Mouse (Mus musculus) liver, adult (tissue): Measurements from ENCODE around the gene Tmem270.

Source experiments
- GATA4 ChIP-seq: IDR thresholded peaks from 2 replicates; pipeline ENCODE4 v1.6.1; 2014; ENCODE audit warnings: mild to moderate bottlenecking, low read length; ENCODE audit not compliant: insufficient replicate concordance

The Tmem270 gene

GRCm38 (mm10) chr5:134906633-134907032, at the start of gene Tmem270:
TSS of gene Tmem270 (minus strand) at chr5:134906733.
- TF ChIP-seq GATA4: no peak

- TF ChIP-seq GATA4: no peak
These were observed 49.0 kb upstream of the Tmem270 start for GRCm38 (mm10) chr5:134955491-134955890.

- TF ChIP-seq GATA4: no peak
These were observed 44.7 kb upstream of the Tmem270 start for GRCm38 (mm10) chr5:134951053-134951884.

DNA sequence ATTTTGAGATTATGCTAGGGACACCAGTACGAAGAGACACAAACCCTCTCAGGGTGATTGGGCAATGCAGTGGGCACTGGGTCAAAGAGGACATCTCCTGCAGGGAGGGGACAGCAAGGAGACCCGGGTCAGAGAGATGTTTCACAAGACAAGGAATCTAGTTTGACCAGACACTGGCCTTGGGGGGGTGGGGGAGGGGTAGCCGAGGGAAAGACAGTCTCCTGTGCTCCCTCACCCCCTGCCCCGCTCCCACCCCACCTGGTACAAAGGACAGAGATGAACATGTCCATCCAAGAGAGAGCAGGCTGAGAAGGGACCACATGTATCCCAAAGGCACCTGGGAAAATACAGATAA, 41.5 kb upstream of the Tmem270 start:
- no peak for TF ChIP-seq GATA4

GRCm38 (mm10) chr5:134947420-134948084, 41.0 kb upstream of the Tmem270 start:
- TF ChIP-seq GATA4: no peak

DNA sequence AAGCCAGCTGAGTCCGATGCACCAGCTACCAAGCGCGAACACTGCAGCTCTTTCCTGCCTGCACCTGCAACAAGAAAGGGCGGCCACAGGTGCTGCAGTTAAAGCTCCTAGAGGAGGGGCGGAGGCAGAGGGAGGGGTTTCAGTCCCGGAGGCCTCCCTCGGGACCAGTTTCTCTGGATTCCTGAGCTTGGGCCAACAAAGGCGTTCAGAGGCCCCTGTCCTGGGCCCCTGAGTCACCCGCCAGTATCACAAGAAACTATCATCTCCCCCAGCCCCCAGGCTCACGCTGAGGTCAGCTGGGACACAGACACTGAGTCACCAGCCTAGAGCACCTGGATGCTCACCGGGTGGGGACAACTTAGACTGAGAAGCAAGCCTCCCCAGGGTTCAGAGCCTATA, 40.3 kb upstream of the Tmem270 start, which contains the start of gene Cldn4:
Gene Cldn4, minus strand, starts transcription at position 78 of the 399 bp plus-strand sequence.
- TF ChIP-seq GATA4: no peak

- no peak for TF ChIP-seq GATA4
These were observed 39.7 kb upstream of the Tmem270 start for GRCm38 (mm10) chr5:134946063-134946856.

DNA sequence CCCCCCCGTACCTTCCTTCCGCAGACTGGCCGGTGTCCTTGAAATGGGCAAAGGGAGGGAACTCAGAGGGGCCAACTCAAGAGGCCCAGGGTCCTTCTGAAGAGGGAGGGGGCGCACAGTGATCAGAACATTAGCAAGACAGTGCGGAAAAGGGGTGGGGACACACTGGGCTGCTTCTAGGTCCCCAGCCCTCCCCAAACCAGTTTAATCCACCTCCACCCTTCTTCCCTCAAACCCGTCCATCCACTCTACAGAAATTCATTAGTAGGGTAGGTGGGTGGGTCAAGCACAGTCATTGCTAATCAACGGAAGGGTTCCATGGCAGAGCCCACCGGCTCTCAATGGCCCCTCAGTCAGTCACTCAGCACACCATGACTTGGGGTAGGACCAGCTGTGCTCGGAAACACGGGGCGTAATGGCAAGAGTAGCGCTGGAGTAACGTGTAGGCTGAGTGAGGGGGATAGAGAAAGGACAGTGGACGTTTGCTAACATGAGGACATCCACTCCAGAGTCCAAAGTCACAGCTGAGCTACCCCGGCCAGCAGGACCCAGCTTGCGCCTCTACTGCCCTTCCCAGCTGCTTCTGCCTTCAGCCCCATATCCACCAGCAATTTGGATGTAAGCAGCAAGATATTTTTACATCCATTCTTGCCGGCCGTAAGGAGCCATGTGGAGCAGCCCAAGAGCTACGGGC, 38.9 kb upstream of the Tmem270 start:
- TF ChIP-seq GATA4: no peak

DNA sequence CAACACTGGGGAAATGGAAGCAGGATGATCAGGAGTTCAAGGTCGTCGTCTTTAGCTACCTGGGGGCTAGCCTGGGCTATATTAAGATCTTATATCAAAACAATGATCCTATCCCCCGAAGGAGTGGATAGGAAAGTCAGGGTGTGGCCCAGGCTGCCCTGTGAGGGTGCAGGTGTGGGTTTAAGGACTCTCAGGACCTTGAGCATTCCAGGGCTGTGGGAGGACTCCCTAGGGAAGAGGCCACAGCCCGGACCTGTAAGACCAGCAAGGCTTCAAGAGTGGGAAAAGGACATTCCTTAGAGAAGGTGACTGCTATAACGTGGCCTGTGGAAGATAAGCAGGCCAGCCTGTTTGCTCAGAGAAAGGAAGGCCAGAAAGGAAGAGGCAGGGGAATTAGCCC, 37.6 kb upstream of the Tmem270 start:
- no peak for TF ChIP-seq GATA4

GRCm38 (mm10) chr5:134942740-134943139, 36.2 kb upstream of the Tmem270 start:
- TF ChIP-seq GATA4: no peak

DNA sequence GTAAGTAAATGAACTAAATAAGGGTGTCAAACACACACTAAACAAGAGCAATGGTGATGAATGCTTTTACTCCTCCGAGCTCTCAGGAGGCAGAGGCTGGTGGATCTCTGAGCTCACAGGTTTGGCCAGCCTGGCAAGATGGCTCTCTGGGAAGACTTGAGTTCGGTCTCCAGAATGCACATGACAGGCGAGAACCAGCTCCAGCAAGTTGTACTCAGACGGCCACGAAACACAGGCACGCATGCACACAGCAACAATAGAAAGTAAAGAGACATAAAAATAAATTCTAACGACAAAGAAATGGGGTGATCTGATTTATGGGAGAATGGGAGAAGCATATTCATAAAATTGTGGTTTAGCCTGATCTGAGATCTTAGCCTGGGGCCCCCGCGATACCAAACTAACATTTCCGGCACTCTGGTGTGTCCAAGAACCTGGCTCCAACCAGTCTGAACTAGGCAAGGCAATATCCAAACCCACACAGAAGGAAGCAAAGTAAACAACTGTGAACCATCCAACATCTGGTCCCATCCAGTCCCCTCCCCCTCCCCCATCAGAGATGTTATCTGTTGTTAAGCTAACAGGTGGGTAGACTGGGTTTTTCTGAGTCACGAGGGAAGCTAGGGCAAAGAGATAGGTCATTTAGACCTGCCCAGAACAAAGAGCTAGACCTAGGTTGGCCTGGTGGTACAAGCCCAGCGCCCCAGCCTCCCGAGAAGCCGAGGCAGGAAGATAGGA, 35.1 kb upstream of the Tmem270 start:
- TF ChIP-seq GATA4: no peak

- no peak for TF ChIP-seq GATA4
These were observed 32.5 kb upstream of the Tmem270 start for GRCm38 (mm10) chr5:134939069-134939468.

GRCm38 (mm10) chr5:134936626-134937185, 30.2 kb upstream of the Tmem270 start:
- no peak for TF ChIP-seq GATA4

DNA sequence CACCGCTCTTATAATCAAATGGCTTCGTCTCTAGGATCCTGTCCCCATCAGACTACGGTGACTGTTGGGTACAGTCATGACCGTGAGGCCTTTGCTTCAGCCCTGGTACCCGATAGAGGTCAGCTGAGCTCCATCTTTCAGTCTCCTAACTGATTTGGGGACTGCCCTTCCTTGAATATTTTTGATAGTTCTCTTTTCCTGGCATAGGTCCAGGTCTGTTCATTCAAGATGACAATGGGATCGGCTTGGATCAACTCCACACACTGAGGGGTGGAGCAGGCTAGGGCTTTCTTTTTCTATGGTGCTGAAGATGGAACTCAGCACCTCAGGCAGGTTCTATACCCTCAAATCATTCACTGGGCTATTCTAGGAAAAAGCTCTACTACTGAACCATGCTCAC, 29.5 kb upstream of the Tmem270 start:
- no peak for TF ChIP-seq GATA4
